Mouse (Mus musculus) splenic B cell, adult 2 months (primary cell): ENCODE results near the gene Cox8a.

Experiments
- DNase-seq: peaks from one replicate; pipeline ENCODE4 v3.0.0-alpha.2; 2011; ENCODE audit warnings: low read depth, low spot score
- H3K27me3 ChIP-seq: 2 replicates; pipeline ENCODE4 v1.6.1; 2012; ENCODE audit warnings: mild to moderate bottlenecking, low read length, moderate library complexity, mixed read lengths; ENCODE audit not compliant: control insufficient read depth, poor library complexity, insufficient read depth, severe bottlenecking
- H3K36me3 ChIP-seq: 2 replicates; pipeline ENCODE4 v1.6.1; 2012; ENCODE audit warnings: mild to moderate bottlenecking, low read length, moderate library complexity, mixed read lengths; ENCODE audit not compliant: control insufficient read depth, poor library complexity, insufficient read depth, severe bottlenecking

Gene Cox8a

DNA sequence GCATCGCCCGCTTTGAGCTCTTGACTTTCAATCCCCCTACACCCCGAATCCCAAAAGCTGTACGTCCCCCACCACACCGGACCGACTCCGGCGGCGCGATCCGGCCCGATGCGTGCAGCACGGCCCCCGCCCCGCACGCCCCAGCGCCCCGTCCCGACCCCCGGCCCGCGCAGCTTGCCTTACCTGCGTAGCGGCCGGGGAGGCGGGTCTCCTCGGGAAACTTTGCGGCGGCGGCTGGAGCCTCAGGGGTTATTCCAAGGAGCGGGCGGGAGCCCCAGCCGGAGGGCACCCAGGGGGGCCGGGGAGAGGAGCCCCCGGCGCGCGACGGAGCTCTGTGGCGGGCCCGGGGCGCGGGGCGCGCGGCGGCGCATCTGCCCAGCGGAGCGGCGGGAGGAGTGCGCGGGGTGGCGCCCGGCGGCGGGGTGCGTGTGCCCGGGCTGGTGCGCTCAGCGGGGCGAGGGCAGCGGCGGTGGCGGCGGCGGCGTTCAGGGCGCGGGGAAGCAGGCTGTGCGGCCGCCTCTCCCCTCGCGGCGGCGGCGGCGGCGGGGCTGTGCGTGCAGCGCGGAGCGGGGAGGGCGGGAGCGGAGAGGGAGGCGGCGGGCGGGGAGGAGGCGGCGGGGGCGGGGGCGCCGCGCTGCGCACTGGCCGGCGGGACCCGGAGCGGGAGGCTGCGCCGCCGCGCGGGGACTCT is 51.8 kb downstream of the Cox8a start:
- H3K36me3 ChIP-seq, result no peaks in the 10 kb centered on the region
- peak; percentile 24 for DNase-seq

More for the DNA sequence above, 51.8 kb downstream of the Cox8a start:
- H3K27me3 ChIP-seq, result no peaks in the 10 kb centered on the region; the same call in 1 of the 2 replicates
